Mouse (Mus musculus) embryonic facial prominence, embryonic 13.5 days (tissue): ENCODE results near the gene Mr1. TPM values are rescaled to one million over a fixed set of nuclear protein-coding genes. Genes with fewer than 3 reads are reported as not detected.

ENCODE experiments used
- ATAC-seq: fragments of 200-750 bp; cut with Nextera tagmentation; 2 replicates; pipeline ENCODE4 v1.8.0; 2017; ENCODE audit warnings: low read depth; ENCODE audit not compliant: insufficient number of reproducible peaks, insufficient read depth, low FRiP score, low TSS enrichment
- H3K27ac ChIP-seq: fragments of 300-500 bp; sonication (generic); 2 replicates; pipeline ENCODE4 v1.5.1; 2015; ENCODE audit warnings: moderate library complexity, mild to moderate bottlenecking, inconsistent platforms
- H3K27me3 ChIP-seq: fragments of 300-500 bp; sonication (generic); 2 replicates; pipeline ENCODE4 v1.6.1; 2015; ENCODE audit warnings: mild to moderate bottlenecking, inconsistent platforms
- H3K36me3 ChIP-seq: fragments of 300-500 bp; sonication (generic); 2 replicates; pipeline ENCODE4 v1.6.1; 2015; ENCODE audit warnings: mild to moderate bottlenecking, inconsistent platforms
- H3K4me1 ChIP-seq: fragments of 300-500 bp; sonication (generic); 2 replicates; pipeline ENCODE4 v1.6.1; 2015; ENCODE audit warnings: inconsistent platforms
- H3K4me2 ChIP-seq: fragments of 300-500 bp; sonication (generic); 2 replicates; pipeline ENCODE4 v1.6.1; 2015; ENCODE audit warnings: moderate library complexity, mild to moderate bottlenecking, inconsistent platforms
- H3K4me3 ChIP-seq: fragments of 300-500 bp; sonication (generic); 2 replicates; pipeline ENCODE4 v1.5.1; 2015; ENCODE audit warnings: mild to moderate bottlenecking, inconsistent platforms
- H3K9ac ChIP-seq: fragments of 300-500 bp; sonication (generic); 2 replicates; pipeline ENCODE4 v1.6.1; 2015; ENCODE audit warnings: mild to moderate bottlenecking, inconsistent platforms
- H3K9me3 ChIP-seq: fragments of 300-500 bp; sonication (generic); 2 replicates; pipeline ENCODE4 v1.6.1; 2016; ENCODE audit warnings: inconsistent platforms
- WGBS: fragments of 180-500 bp; shearing (Covaris S2); methylation state at CpG from one replicate; pipeline ENCODE4 v1.1.7; 2015; ENCODE audit warnings: mixed read lengths; 5-methylcytosine and 5-hydroxymethylcytosine counted together
- polyA plus RNA-seq: library from polyadenylated mRNA; unstranded; fragments of >200 nt; fragmentation: Nextera tagmentation; extraction: Ambion mirVana; gene quantifications from 2 replicates; pipeline ENCODE4 v1.2.1, GENCODE M21; 2015

Mr1 gene
- polyA plus RNA-seq, 1 experiment from 2014 or later = 9.1 TPM

DNA sequence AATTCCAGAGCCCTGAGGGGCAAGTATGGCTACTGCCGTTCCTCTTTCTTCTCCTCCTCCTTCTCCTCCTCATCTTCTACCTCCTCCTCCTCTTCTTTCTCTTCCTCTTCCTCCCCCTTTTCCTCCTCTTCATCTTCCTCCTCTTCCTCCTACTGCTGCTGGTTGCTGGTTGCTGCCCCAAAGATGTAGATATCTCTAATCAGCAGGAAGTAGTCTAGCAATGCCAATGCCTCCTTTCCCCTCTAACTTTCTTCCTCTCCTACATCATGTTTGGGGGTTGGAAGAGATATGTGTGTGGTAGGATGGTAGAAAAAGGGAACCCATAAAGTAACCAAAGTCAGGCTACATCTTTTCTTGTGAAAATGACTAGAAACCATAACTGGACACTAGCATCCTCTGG lies 40.3 kb downstream of the Mr1 start:
- no peak overlapping the region for H3K27ac ChIP-seq
- H3K9me3 ChIP-seq = no peaks in the 10 kb centered on the region
- H3K4me1 ChIP-seq = peaks cover 25% of the 10 kb centered on the region
- ATAC-seq = no peak
- no peak overlapping the region for H3K4me2 ChIP-seq
- WGBS = 53% methylated on average over 1 of the region's 1 CpGs
- no peak overlapping the region for H3K9ac ChIP-seq
- H3K27me3 ChIP-seq = no peaks in the 10 kb centered on the region
- H3K36me3 ChIP-seq = no peaks in the 10 kb centered on the region
- H3K4me3 ChIP-seq = no peak overlapping the region

DNA sequence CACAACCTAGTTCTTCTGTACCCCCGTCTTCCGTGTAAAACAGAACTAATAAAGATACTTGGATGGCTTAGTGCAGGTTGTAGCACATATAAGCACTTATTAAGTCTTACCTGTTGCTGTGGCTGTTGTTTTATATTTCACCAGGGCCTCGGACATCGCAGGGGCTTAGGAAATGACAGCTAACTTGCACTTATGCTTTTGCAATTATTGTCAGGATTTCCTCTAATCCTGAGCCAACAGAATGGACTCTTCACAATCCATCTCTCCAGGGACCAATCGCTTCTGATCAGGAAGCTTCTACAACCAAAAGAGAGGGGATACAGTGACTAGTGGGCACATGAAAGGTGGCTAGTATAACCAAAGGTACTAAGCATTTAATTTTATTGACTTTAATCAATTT lies 42.6 kb downstream of the Mr1 start:
- Histone ChIP-seq H3K4me1 (peaks cover 16% of the 10 kb centered on the region), H3K36me3 (no peaks in the 10 kb centered on the region), H3K27me3 (no peaks in the 10 kb centered on the region), H3K4me3 (no peak overlapping the region), H3K27ac (no peak overlapping the region), H3K9me3 (no peaks in the 10 kb centered on the region), H3K4me2 (no peak overlapping the region), H3K9ac (no peak overlapping the region)
- 84% methylated on average over 5 of the region's 5 CpGs for WGBS
- no peak for ATAC-seq

- Histone ChIP-seq H3K4me2 (no peak overlapping the region), H3K27ac (no peak overlapping the region), H3K36me3 (no peaks in the 10 kb centered on the region), H3K27me3 (no peaks in the 10 kb centered on the region), H3K4me1 (peaks cover 7% of the 10 kb centered on the region), H3K9me3 (no peaks in the 10 kb centered on the region), H3K4me3 (no peak overlapping the region), H3K9ac (no peak overlapping the region)
- ATAC-seq = no peak
- 82% methylated on average over 4 of the region's 4 CpGs for WGBS
These were observed 44.0 kb downstream of the Mr1 start for GRCm38 (mm10) chr1:155102631-155103030.

DNA sequence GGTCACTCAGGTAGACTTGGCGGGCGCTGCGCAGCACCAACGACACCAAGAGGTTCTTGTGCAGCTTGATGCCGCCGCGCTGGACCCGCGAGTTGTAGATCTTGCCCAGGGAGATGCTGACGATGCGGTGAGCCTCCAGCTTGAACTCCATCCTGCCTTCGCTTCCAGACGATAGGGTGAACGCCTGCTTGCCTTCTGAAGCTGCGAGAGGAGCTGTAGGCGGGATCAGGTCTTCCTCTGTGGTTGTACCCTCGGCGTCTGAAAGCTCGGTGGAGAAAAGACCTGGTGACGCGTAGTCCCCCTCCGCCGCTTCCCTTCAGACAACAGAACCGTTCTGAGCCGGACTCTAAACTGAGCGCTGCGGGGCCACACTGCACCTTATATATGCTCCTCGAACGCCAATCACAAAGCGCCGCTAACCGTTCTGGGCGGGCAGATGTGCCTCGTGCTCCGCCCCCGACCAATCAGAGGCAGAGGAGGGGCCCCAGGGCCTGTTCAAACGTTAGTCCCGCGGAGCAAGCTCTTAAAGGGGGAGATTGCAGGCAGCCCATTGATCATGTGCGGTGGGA lies 47.2 kb downstream of the Mr1 start, which contains the start of gene Ier5:
Gene Ier5 (minus strand): TSS at position 357 of the 569 bp plus-strand sequence.
- Histone ChIP-seq H3K9ac (peak within 1 kb of the TSS; percentile 99), H3K27me3 (no peaks in the 10 kb centered on the region), H3K4me3 (peak within 1 kb of the TSS; percentile 97), H3K36me3 (0 out of 2 replicates have a peak, but pooled peaks cover 6% of the 10 kb centered on the region), H3K27ac (peak within 1 kb of the TSS; percentile 89), H3K9me3 (no peaks in the 10 kb centered on the region), H3K4me2 (peak within 1 kb of the TSS; percentile 86), H3K4me1 (peaks cover 22% of the 10 kb centered on the region)
- under 1% methylated on average over 40 of the region's 40 CpGs for WGBS
- ATAC-seq = peak; percentile 98

DNA sequence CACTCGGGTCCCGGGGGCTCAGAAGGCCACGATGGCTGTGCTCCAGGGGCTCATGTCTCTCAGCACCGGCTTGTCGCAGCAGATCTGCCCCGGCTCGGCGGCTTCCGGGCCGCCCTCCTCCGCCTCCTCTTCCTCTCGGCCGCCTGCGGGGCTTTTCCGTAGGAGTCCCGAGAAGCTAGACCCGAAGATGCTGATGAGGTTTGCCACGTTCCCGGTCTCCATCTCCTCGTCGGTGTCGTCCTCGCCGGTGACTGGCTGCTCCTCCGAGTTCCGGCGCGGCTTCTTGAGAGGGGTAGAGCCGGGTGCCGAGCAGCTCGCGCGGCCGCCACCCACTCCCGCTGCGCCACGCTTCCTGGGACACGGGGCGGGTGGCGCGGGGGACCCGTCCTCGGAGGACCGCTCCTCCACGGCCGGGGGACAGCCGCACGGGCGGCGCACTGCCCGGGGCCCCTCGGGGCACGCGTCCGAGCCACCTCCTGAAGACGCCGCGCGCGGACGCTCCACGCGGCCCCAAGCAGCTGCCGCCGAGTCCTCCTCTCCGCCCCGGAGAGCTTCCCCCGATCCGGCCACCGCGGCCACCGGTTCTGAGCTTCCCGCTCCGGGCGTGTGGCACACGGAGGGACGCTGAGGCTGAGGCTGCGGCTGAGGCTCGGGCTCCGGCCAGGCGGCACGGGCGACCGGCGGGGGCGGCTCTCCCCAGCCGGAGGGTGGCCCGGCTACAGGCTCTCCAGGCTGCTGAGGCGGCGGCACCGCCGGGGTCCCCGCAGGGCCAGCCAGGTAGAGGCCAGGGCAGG lies 47.9 kb downstream of the Mr1 start:
- ATAC-seq = peak; percentile 62
- H3K9ac ChIP-seq = peak overlapping the region; percentile 99
- H3K4me2 ChIP-seq = peak overlapping the region; percentile 86
- H3K4me3 ChIP-seq = peak overlapping the region; percentile 97
- H3K4me1 ChIP-seq = peaks cover 25% of the 10 kb centered on the region
- no peaks in the 10 kb centered on the region for H3K9me3 ChIP-seq
- H3K27me3 ChIP-seq = no peaks in the 10 kb centered on the region
- H3K27ac ChIP-seq = peak overlapping the region; percentile 89
- 0 out of 2 replicates have a peak, but pooled peaks cover 6% of the 10 kb centered on the region for H3K36me3 ChIP-seq
- under 1% methylated on average over 85 of the region's 93 CpGs for WGBS

GRCm38 (mm10) chr1:155097931-155098485 lies 48.6 kb downstream of the Mr1 start:
- Histone ChIP-seq H3K4me2 (peak overlapping the region; percentile 86), H3K9me3 (no peaks in the 10 kb centered on the region), H3K4me3 (peak overlapping the region; percentile 97), H3K9ac (peak overlapping the region; percentile 99), H3K4me1 (peaks cover 32% of the 10 kb centered on the region), H3K27ac (peak overlapping the region; percentile 89), H3K36me3 (0 out of 2 replicates have a peak, but pooled peaks cover 6% of the 10 kb centered on the region), H3K27me3 (no peaks in the 10 kb centered on the region)
- ATAC-seq = no peak
- WGBS = under 1% methylated on average over 33 of the region's 33 CpGs

GRCm38 (mm10) chr1:155097354-155097753 lies 49.3 kb downstream of the Mr1 start:
- H3K9me3 ChIP-seq = no peaks in the 10 kb centered on the region
- ATAC-seq = no peak
- WGBS = 26% methylated on average over 6 of the region's 6 CpGs
- H3K4me3 ChIP-seq = peak overlapping the region; percentile 97
- H3K4me1 ChIP-seq = peaks cover 39% of the 10 kb centered on the region
- no peaks in the 10 kb centered on the region for H3K27me3 ChIP-seq
- peak overlapping the region; percentile 86 for H3K4me2 ChIP-seq
- H3K9ac ChIP-seq = peak overlapping the region; percentile 99
- H3K36me3 ChIP-seq = 0 out of 2 replicates have a peak, but pooled peaks cover 6% of the 10 kb centered on the region
- peak overlapping the region; percentile 89 for H3K27ac ChIP-seq

- Histone ChIP-seq H3K9me3 (no peaks in the 10 kb centered on the region), H3K9ac (no peak overlapping the region), H3K27ac (no peak overlapping the region), H3K4me1 (peaks cover 45% of the 10 kb centered on the region), H3K36me3 (0 out of 2 replicates have a peak, but pooled peaks cover 6% of the 10 kb centered on the region), H3K4me3 (peak overlapping the region; percentile 97), H3K27me3 (no peaks in the 10 kb centered on the region), H3K4me2 (peak overlapping the region; percentile 86)
- no peak for ATAC-seq
- 63% methylated on average over 4 of the region's 4 CpGs for whole genome bisulfite sequencing
These were observed 49.9 kb downstream of the Mr1 start for GRCm38 (mm10) chr1:155096620-155097261.

- 60% methylated on average over 9 of the region's 9 CpGs for WGBS
- peaks cover 60% of the 10 kb centered on the region for H3K4me1 ChIP-seq
These were observed 52.5 kb downstream of the Mr1 start for GRCm38 (mm10) chr1:155093971-155094707.

DNA sequence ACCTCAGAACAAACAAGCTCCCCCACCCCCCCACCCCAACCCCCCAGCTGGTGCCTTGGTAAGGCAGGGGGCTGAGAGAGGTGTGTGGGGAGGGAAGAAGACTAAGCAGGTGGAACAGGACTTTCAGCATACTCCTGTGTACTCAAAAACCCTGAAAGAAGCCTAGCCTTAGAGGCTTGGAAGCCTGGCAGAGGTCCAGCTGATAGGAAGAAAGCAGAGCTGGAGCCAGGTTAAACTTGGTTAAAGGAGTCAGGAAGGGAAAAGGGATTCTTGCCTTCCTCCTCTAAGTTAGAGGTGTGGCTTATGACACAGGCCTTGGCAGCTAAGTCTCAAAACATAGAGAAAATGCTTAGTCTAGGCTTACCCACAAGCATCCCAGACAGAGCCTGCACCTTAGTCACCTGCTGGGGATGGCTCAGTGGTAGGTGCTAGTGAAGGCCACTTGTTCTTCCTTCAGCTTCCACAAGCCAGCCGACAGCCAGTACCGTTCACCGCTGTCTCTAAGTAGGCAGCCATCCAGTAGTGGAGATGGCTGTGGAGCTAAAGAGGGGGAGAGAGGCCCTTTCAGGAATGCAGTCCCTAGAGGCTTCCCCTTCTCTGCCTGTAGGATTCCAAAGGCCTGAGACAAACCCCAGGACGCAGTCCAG lies 53.3 kb downstream of the Mr1 start:
- peak overlapping the region; percentile 85 for H3K27ac ChIP-seq
- peaks cover 65% of the 10 kb centered on the region for H3K4me1 ChIP-seq
- no peak overlapping the region for H3K4me3 ChIP-seq
- ATAC-seq = 0 out of 2 replicates have a peak, but pooled peaks have one; percentile 44
- H3K9me3 ChIP-seq = no peaks in the 10 kb centered on the region
- peak overlapping the region; percentile 1; the same call in 1 of the 2 replicates for H3K4me2 ChIP-seq
- no peak overlapping the region for H3K9ac ChIP-seq
- H3K36me3 ChIP-seq = 0 out of 2 replicates have a peak, but pooled peaks cover 6% of the 10 kb centered on the region
- WGBS = 18% methylated on average over 4 of the region's 4 CpGs
- no peaks in the 10 kb centered on the region for H3K27me3 ChIP-seq

More at GRCm38 (mm10) chr1:155093971-155094707, 52.5 kb downstream of the Mr1 start:
- Histone ChIP-seq H3K4me2 (no peak overlapping the region), H3K9me3 (no peaks in the 10 kb centered on the region), H3K4me3 (no peak overlapping the region), H3K36me3 (0 out of 2 replicates have a peak, but pooled peaks cover 6% of the 10 kb centered on the region), H3K9ac (no peak overlapping the region), H3K27me3 (no peaks in the 10 kb centered on the region), H3K27ac (peak overlapping the region; percentile 85)
- no peak for ATAC-seq
